Mouse (Mus musculus): ENCODE measurements around the gene Rassf3.

The Rassf3 gene

GRCm38 (mm10) chr10:121476190-121476967 lies at the start of gene Rassf3:
Rassf3 (minus strand) TSS chr10:121476347.
- DNase-seq (ENCODE audit: low read depth, low spot score) = peak; percentile 95

GRCm38 (mm10) chr10:121520923-121521585 lies 44.9 kb upstream of the Rassf3 start:
- DNase-seq (ENCODE audit: low read depth, low spot score) = no peak

- no peak for DNase-seq (ENCODE audit: low read depth, low spot score)
Observed at GRCm38 (mm10) chr10:121519710-121520109, 43.6 kb upstream of the Rassf3 start.

- peak; percentile 85 for DNase-seq (ENCODE audit: low read depth, low spot score)
Observed at GRCm38 (mm10) chr10:121516008-121516600, 40.0 kb upstream of the Rassf3 start.

GRCm38 (mm10) chr10:121509751-121510643 lies 33.9 kb upstream of the Rassf3 start:
- DNase-seq (ENCODE audit: low read depth, low spot score) = peak; percentile 86

GRCm38 (mm10) chr10:121507755-121508544 lies 31.8 kb upstream of the Rassf3 start:
- DNase-seq (ENCODE audit: low read depth, low spot score) = no peak

GRCm38 (mm10) chr10:121506731-121507583 lies 30.8 kb upstream of the Rassf3 start:
- peak; percentile 74 for DNase-seq (ENCODE audit: low read depth, low spot score)

GRCm38 (mm10) chr10:121505929-121506328 lies 29.8 kb upstream of the Rassf3 start:
- DNase-seq (ENCODE audit: low read depth, low spot score) = no peak

- DNase-seq (ENCODE audit: low read depth, low spot score) = peak; percentile 66
Observed at GRCm38 (mm10) chr10:121504973-121505911, 29.1 kb upstream of the Rassf3 start.

- DNase-seq (ENCODE audit: low read depth, low spot score) = no peak
Observed at GRCm38 (mm10) chr10:121501160-121501559, 25.0 kb upstream of the Rassf3 start.

- DNase-seq (ENCODE audit: low read depth, low spot score) = no peak
Observed at GRCm38 (mm10) chr10:121500034-121500433, 23.9 kb upstream of the Rassf3 start.

- no peak for DNase-seq (ENCODE audit: low read depth, low spot score)
Observed at GRCm38 (mm10) chr10:121499063-121499462, 22.9 kb upstream of the Rassf3 start.

- DNase-seq (ENCODE audit: low read depth, low spot score) = no peak
Observed at GRCm38 (mm10) chr10:121498481-121498904, 22.3 kb upstream of the Rassf3 start.

GRCm38 (mm10) chr10:121497968-121498367 lies 21.8 kb upstream of the Rassf3 start:
- no peak for DNase-seq (ENCODE audit: low read depth, low spot score)

GRCm38 (mm10) chr10:121496616-121497015 lies 20.5 kb upstream of the Rassf3 start:
- no peak for DNase-seq (ENCODE audit: low read depth, low spot score)

GRCm38 (mm10) chr10:121494163-121494425 lies 17.9 kb upstream of the Rassf3 start:
- no peak for DNase-seq (ENCODE audit: low read depth, low spot score)

GRCm38 (mm10) chr10:121493374-121494162 lies 17.4 kb upstream of the Rassf3 start:
- no peak for DNase-seq (ENCODE audit: low read depth, low spot score)

All from mesoderm, embryonic 11.5 days (tissue).